Mouse (Mus musculus): Measurements from ENCODE around the gene Pml.

Gene Pml

DNA sequence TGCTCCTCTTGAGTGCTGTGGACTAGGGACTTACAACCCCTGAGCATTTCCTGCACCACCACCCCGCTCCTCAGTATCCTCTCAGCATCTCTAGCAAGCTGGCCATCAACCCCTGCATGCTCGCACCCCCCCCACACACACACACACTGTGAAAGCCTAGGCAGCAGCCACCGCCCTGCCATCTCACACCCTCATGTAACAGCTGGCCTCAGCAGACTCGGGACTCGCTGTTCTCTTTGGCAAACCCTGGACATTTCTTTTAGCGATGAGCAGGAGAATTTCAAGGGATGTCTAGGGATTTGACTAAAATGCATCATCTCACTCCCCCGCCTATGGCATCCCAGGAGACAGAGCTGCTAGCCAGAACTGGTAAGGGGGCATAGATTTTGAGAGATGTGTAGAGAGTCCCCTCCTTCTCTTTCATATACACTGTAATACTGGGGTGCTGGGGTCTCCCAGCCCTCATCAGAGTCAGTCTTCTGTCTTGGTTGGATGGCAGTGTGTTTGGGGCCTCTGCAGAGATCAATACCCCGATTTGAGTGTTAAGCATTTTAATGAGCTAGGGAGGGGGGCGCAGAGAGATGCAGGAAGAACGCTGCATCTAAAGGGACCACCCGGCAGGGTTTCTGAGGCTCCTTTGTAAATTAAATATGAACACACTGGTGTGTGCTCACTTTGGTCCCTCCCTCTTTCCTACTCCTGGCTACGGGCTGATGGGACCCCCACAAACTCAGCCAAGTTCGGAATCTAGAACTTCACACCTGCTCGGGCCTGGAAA is 46.7 kb downstream of the Pml start:
- no peak for DNase-seq (ENCODE audit: low read depth, low spot score)

DNA sequence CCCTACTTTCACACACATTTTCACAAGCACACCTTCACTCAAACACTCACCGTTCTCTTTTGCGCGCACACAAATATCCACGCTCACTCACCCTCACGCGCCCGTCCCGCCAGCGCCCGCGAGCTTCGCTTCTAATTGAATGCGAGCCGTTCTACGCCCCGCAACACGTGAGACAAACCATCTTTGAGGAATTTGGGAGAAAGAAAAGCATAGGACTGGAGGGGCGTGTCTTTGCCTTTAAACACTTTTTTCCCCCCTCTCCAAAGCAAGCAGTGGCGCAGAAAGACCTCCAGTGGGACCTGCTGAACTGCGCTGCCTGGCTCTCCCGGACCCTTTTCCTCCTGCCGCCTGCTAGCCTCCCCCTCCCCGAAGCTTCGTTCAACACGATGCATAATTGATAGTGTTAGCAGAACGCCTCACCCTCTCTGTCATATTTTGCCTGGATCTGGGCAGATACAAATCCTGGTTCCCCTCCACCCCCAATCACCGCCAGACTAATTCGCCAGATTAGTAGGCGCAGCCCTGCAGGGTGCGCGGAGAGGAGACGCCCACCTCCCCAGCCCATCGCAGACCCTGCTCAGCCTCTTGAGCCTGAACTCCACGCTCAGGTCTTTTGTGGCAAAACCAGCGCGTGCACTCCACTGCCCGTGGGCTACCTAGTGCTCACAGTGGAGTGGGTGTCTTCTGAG is 47.6 kb downstream of the Pml start:
- no peak for DNase-seq (ENCODE audit: low read depth, low spot score)

DNA sequence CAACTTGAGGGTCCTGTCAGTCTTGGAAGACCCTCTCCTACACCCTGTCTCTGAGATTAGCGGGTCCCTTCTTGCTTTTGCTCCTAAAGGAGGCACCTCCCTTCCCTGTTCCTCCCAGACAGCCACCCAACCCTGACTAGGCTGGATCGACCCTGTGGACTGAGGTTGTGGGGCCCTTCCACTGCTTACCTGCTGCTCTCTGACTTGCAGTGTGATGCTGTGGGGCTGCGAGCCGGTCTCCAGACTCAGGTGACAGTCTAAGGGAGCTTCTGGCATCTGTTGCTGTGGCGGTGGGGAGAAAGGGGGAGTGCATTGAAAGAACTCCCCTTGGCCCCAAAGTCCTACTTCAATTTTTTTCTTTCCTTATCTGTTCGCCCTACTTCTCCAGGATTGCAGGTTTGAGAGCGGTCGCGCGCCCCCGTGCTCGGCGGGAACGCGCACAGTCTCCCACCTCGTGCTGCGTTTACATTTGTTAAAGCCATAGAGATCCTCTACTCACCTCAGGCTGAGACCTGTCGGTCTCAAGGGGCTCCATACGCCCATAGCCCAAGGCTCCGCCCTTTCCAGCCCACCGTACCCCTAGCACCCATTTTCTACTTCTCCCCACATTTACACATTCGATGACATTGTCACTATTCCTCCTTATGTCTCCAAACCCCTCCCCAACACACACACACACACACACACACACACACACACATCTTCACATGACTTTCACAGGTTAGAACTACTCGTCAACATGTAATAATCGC is 48.3 kb downstream of the Pml start:
- no peak for DNase-seq (ENCODE audit: low read depth, low spot score)

DNA sequence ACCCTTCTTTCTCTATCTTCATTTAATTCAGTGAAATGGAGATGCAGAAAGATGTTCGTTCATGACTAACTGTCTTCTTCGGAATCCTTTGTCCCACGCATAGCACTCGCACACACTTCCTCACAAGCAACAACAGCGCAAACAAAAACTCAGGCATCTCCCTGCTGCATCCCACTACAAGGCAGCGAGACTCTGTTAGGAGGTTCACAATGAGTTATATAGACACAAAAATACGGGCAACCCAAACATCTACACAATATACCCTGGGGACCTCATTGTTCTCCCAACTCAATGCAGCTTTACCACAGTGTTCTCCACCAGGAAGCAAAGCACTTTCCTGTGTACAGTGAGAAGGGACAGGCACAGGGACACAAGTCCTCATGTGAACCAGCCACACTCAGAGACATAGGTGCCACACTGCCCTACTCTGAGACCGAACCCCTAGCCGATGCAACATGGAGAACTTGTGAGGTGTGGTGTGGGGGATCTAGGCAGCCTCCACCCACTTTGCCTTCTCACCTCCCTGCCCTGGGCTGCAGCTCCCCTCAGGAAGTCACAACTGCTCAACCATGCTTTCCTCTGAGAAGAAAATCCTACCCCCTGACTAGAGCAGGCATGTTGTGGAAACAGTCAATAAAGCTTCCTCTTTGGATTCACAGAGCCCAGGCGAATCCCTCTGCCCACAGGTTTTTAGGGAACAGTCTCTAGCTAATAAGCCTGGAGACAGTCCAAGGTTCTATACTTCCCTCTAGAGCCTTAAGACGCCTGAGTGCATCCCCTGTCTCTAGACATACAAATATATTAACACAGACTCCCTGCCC is 49.1 kb downstream of the Pml start:
- no peak for DNase-seq (ENCODE audit: low read depth, low spot score)

DNA sequence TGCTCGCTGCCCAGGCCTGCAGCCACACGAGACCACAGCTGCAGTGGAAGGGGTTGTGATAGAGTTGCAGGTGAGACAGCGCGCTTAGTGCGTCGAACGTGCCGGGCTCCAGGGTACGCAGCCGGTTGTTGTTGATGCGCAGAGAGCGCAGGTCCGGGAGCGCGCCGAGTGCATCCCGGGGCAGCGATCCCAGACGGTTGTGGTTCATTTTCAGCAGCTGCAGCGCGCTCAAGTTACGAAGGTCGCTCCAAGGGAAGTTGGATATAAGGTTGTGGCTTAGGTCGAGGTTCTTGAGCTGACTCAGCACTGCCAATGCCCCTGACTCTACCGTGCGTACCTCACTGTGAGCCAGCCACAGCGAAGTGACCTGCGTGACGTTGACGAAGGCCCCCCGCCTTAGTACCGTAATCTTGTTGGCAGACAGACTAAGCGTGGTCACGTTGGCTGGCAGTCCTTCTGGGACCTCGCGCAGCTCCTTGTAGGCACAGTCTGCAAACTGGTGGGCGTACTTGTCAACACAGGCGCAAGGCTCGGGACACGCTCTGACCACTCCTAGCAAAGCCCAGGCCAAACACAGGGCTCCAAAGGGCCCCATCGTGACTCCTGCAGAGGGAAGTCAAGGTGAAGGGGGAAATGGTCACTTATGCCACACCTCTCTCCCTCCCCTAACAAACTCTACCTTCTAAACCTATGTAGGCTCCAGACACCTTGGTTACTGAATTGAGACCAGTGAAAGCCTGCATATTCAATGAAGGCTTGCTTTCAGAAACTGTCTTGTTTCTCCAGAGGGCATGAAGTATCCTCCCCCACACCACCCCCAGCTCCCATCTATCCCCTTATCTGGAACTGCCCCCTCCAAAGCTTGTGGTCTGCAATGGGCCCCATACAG is 50.0 kb downstream of the Pml start:
- no peak for DNase-seq (ENCODE audit: low read depth, low spot score)

DNA sequence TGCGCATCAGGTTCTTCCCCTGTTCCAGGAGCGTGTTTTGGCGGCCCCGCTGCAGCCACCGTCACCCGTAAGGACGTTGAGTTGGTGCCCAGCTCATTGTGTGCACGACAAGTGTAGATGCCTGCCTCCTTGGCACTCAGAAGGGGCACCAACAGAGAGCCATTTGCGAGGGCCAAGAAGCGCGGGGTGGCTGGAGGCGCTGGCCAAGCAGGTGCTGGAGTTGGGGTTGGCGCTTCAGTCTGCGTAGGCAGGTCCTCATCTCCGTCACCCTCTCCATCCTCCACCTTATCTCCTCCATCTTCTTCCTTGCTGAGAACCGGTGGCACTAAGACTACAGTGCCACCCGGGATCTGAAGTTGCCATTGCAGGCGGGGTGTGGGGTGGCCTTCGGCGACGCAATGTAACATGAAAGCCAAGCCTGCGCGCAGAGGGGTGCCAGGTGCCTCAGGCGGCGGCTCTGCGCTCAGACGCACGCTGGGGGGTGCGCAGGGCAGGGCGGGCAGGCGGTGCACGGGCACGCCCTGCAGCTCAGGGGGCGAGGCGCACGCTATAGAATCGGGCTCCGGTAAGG is 50.7 kb downstream of the Pml start:
- DNase-seq (ENCODE audit: low read depth, low spot score) = no peak

DNA sequence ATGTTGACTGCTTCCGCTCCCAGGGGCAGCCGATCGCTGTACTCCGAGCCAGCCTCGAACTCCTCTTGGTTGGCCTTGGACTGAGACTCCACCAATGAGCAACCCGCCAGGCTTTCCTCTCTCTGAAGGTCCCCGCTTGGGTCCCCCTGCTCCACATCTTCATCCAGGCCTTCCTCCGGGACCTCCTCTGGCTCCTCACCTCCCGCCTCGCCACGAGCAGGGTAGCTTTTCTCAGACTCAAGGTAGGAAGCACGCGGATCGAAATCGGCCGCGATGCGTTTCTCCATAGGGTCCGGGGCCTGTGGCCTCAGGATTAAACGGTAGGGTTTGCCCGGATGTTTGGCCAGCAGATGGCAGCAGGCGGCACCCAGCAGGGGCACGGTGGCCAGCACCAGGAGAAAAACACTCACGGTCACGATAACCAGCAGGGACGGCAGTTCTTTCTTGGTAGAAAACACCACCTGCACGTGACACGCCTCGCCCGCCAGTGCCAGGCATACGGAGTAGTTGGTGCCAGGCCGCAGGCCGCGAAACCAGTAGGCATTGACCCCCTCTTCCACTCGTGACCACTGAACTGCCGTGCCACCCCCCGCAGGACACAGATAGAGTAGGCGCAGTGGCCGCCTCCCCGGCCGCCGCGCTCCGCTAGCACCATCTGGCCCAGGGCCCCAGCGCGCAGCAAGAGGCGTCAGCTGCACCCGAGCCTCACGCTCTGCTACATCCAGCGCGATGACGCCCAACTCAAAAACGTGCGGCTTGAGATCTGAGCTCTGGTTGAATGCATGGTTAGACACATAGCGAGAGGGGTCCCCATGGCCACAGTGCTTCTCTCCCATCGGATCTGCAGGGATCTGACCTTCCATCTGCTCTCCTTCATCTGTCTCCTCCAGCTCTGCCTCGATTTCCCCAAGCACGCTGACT is 51.5 kb downstream of the Pml start:
- DNase-seq (ENCODE audit: low read depth, low spot score) = no peak

DNA sequence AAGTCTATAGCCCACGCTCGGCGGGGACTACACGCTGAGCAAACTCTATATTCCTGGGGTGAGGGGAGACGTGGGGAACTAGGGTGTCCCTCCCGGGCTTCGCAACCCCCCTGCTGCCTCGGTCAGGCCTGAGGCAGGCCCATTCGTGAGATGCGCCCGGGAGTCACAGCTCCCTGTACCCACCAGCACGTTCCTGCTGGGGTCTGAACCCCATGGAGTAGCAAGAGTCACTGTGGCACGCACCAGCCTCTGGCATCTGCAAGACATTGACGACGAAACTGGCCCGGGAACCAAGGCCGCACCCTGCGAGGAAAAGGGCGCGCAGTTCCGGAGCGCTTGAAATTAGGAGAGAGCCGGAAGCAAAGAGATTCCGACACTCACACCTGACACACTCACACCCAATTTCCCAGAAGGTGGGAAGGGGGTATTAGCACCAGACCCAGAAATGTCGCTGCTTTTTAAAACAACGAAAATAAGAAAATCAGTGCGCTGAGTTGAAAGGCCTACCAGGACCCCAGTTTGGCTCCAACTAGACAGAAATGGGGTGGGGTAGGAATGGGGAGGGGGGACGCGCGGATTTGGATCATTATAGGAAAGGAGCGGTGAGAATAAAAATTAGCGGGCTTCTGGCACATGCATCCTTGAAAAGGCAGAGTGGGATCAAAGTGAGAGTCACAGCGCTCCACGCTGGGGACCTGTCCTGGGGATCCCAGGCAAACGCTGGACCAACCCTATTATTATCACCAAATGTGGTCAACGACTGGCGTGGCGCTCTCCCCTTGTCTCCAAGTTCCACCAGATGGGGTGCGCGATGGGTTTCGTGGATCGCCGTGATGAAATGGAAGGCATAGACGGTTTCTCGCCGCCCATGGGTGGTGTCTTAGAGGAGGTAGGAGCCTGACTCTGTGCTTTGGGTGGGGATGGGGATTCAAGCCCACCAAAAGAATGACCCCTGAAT is 52.7 kb downstream of the Pml start:
- DNase-seq (ENCODE audit: low read depth, low spot score) = no peak

DNA sequence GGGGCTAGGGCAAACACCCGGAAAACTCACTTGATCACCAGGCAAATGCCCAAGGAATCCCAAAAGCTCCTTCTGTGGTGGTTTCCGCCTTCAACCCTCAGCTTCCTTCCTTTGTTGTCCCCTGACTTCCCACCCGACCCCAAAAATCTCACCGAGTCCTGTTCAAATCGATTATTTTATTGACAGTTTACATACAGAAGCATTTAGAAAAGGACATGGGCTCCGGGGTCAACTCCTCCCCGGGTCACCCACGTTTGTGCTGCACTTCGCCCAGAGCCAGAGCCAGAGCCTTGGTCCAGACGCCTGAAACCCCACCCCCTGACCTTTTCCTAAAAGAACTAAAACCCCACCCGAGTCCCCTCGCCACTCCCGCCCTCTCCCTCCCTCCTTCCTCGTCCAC is 53.4 kb downstream of the Pml start:
- no peak for DNase-seq (ENCODE audit: low read depth, low spot score)

DNA sequence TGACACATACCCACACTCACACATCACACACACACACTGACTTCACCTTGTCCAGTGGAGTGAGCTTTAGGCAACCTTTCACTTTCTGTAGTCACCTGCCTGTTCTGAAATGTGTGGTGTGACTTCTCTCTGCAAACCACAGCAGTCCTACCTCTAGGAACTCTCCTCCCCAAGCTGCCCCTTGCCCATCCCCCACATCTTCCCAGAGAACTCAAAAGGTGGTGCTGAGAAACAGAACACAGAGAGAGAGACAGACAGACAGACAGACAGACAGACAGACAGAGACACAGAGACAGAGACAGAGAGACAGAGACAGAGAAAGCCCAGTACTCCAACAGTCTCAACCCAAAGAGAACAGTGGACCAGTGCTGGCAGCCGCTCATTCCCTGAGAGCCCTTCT is 53.9 kb downstream of the Pml start:
- DNase-seq (ENCODE audit: low read depth, low spot score) = no peak

DNA sequence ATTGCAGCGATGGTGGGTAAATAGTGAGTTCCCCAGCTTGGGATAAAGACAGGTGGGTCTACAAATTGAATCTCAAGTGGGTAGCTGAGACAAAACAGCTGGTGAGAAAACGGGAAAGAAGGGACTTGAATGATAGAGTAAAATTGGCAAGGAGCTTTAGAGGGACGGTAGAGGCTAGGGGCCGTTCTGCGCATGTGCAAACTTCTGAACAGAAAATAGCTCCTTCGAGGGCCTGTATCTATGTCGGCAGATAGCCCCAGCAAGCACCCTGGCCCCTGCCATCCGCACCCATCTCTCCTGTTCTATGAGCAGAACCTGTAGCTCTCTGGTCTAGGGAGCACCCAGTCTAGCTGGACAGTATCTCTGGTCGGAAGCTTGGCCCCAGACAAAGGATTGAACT is 55.4 kb downstream of the Pml start:
- no peak for DNase-seq (ENCODE audit: low read depth, low spot score)

DNA sequence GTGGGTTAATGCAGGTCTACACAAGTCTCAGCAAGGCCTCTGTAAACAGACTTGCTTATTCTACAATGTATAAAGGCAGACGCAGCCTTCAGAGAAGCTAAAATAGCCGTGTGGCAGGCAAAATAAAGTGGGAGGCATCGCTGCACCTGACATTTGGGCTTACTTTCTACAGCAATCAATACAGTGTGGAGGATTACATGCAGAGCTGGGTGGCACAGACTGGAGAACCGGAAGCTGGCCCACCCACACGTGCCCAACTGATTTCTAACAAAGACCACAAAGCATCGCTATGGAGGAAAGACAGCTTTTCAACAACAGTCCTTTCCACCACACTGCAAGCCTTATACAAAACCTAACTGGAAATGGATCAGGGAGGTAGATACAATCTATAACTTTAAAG is 65.1 kb downstream of the Pml start:
- DNase-seq (ENCODE audit: low read depth, low spot score) = no peak

DNA sequence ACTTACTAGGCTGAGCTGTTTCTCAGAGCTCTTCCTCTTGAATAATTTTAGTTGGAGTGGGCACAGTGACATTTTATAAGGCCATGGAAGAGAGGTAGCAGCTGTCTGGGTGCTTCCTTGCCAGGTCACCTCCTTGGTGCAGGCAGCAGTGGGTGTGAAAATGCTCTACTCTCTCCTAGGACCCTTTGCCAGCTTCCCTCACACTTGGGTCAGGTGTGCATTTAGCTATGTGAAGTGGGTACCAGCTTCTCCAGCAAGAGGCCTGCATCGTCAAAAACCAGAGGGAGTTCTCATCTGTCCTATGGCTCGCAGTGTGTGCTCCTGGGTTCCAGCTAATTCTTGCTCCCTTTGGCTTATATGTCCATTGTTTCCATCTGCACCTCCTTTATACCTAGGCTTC is 70.2 kb downstream of the Pml start:
- DNase-seq (ENCODE audit: low read depth, low spot score) = no peak

DNA sequence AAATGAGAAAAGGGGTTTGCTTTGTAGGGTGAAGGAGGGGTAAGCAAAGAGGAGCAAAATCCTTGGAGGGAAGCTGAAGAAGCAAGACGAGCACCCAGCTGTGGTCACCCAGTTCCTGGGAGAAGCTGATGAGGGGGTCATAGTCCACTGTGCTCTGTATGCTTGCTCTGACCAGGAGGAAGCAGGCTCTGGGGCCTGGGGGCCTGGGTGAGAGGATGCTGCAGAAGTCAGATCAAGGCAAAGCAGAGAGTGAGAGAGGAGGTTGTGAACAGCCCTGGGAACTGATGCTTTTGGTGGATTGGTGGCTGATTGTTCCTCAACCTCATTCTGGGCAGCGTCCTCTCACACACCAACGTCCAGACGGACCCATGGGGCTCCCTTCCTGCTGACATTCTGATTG is 72.4 kb downstream of the Pml start:
- no peak for DNase-seq (ENCODE audit: low read depth, low spot score)

DNA sequence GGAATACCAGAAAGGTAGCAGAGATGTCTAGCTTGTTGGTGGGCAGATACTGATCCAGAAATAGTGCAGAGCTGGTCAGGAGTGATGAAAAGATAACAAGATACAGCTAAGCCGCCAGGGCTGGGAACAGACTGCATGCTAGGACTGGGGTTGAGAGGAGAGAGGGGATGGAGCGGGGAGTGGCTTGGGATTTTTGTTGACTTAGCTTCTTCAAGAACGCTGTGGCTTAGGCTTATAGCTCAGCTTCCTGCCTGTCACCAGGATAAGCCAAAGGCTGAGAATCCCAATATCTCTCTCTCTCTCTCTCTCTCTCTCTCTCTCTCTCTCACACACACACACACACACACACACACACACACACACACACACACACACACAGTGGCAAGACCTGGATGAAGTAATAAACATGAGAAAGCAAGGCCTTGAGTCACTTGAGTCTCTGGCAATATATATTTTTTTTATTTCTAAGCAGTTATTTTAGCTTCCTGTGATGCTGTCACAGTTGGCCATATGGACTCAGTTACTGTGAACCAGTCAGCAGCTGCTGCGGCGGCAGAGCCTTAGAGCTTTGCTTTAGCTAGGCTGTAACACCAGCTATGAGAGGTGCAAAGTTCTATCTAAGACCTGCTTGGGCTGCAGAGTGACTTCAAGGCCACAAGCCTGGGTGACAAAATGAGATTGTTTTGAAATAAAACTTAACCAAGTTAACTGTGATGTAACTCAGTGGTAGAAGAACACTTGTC is 73.7 kb downstream of the Pml start:
- no peak for DNase-seq (ENCODE audit: low read depth, low spot score)

DNA sequence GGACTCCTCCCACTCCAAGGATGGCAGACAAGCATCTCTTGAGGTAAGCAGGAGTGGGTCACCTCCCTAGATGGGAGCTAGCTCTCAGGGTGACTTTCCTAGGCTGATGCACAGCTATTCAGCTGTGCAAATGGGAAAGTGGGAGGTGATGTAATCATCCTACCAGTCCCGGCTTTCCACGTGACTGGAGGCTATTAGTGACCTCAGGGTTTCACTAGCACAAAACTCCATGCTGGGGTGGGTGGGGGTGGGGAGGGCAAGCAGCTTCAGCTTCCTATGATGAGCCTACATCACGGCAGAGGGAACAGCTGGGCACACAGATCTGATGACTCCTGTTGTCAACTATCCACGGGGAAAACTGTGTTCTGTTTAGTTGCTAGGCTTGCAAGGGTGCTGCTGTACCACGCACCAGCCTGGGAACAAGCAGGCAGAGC is 74.8 kb downstream of the Pml start:
- no peak for DNase-seq (ENCODE audit: low read depth, low spot score)

DNA sequence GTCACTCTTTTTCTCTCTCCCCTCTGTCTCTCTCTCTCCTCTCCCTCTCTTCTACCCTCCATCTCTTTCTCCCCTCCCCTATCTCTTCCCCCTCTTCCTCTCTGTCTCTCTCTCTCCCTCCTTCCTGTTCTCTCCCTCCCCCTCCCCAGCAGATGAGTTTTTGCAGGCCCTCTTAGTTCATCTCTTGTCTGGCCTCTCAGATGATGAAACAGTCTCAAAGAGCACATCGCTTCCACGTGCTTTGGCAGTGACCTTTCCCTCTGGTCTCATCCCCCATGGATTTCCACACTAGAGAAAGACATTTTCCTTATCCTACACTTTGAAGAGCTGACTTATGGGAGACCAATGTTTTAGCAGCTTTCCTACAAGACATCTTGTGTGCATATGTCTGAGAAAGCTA is 76.7 kb downstream of the Pml start:
- DNase-seq (ENCODE audit: low read depth, low spot score) = no peak

DNA sequence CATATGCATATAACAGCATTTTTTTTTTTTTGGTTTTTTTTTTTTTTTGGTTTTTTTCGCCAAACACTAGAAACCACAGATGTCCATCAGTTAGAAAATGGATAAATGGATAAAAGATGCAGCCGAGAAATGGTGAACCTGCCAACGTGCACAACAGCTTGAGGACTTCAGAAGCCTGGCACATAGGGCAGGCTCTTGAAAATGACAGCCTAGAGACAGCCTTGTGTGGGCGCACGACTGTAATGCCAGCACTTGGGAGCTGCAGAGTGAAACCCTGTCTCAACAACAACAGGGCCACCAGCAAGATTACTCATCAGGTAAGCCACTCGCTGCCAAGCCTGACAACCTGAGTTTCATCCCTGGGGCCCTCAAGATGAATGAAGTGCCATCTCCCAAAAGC is 80.2 kb downstream of the Pml start:
- no peak for DNase-seq (ENCODE audit: low read depth, low spot score)
